Mouse (Mus musculus) kidney, adult 10 weeks (tissue): ENCODE measurements around the gene Fam166a. TPM values are rescaled to one million over a fixed set of nuclear protein-coding genes. Genes with fewer than 3 reads are reported as not detected.

Experiments used
- polyA plus RNA-seq: library from polyadenylated mRNA; stranded (reverse); fragments of 350-450 nt; fragmentation: Illumina TruSeq; extraction: RNeasy Lipid Tissue Mini Kit (QIAGEN cat#74804); gene quantifications from one replicate; pipeline ENCODE4 v1.2.3, GENCODE M21; 2014; ENCODE audit warnings: low read depth, low replicate concordance

The Fam166a gene
- not detected for polyA plus RNA-seq

GRCm38 (mm10) chr2:25218445-25218844, at the start of gene Fam166a:
TSS of gene Fam166a (plus strand) at chr2:25218745.

GRCm38 (mm10) chr2:25180478-25180903, 38.1 kb upstream of the Fam166a start, which contains the start of gene Nrarp:
TSS of gene Nrarp (plus strand) at chr2:25180758.

GRCm38 (mm10) chr2:25196172-25196954, 22.2 kb upstream of the Fam166a start, which contains the start of gene Tor4a:
TSS of gene Tor4a (minus strand) at chr2:25196886.

GRCm38 (mm10) chr2:25211121-25211670, 7.3 kb upstream of the Fam166a start, which contains the start of gene Nelfb:
TSS of gene Nelfb (minus strand) at chr2:25211489.

GRCm38 (mm10) chr2:25214444-25214843, 4.1 kb upstream of the Fam166a start, which contains the start of gene Stpg3:
TSS of gene Stpg3 (minus strand) at chr2:25214637.

GRCm38 (mm10) chr2:25224492-25224765, 5.9 kb downstream of the Fam166a start, which contains the start of gene Tubb4b:
TSS of gene Tubb4b (minus strand) at chr2:25224702.

GRCm38 (mm10) chr2:25234050-25234449, 15.5 kb downstream of the Fam166a start, which contains the start of gene Slc34a3:
TSS of gene Slc34a3 (minus strand) at chr2:25234364.

GRCm38 (mm10) chr2:25236614-25237013, 18.1 kb downstream of the Fam166a start, which contains the start of gene Rnf224:
TSS of gene Rnf224 (minus strand) at chr2:25236787.

GRCm38 (mm10) chr2:25242101-25242506, 23.6 kb downstream of the Fam166a start, which contains the start of the genes Rnf208 and Cysrt1:
TSS of gene Rnf208 (plus strand) at chr2:25242255.
TSS of gene Cysrt1 (minus strand) at chr2:25242452.

GRCm38 (mm10) chr2:25246183-25247072, 27.9 kb downstream of the Fam166a start, which contains the start of gene AL732309.1:
TSS of gene AL732309.1 (minus strand) at chr2:25246863.

GRCm38 (mm10) chr2:25255284-25255779, 36.8 kb downstream of the Fam166a start, which contains the start of gene Tmem203:
TSS of gene Tmem203 (plus strand) at chr2:25255439.

GRCm38 (mm10) chr2:25262291-25262767, 43.8 kb downstream of the Fam166a start, which contains the start of gene Tprn:
TSS of gene Tprn (plus strand) at chr2:25262618.

Other genes starting within 250 kb of the Fam166a start
- 60.8 TPM for gene Mrpl41, start 243.6 kb upstream of the Fam166a start, polyA plus RNA-seq
- gene Pnpla7, start 242.7 kb upstream of the Fam166a start, polyA plus RNA-seq, result 5.4 TPM
- gene Nsmf, start 164.4 kb upstream of the Fam166a start, polyA plus RNA-seq, result 4.0 TPM
- 4.9 TPM for gene Entpd8, start 138.4 kb upstream of the Fam166a start, polyA plus RNA-seq
- gene Noxa1, start 123.6 kb upstream of the Fam166a start, polyA plus RNA-seq, result not detected
- gene Nrarp, start 38.0 kb upstream of the Fam166a start, polyA plus RNA-seq, result 3.8 TPM
- gene Tor4a, start 21.9 kb upstream of the Fam166a start, polyA plus RNA-seq, result 1.4 TPM
- 5.2 TPM for gene Nelfb, start 7.3 kb upstream of the Fam166a start, polyA plus RNA-seq
- not detected for gene Stpg3, start 4.1 kb upstream of the Fam166a start, polyA plus RNA-seq
- gene Tubb4b, start 6.0 kb downstream of the Fam166a start, polyA plus RNA-seq, result 24.5 TPM
- gene Slc34a3, start 15.6 kb downstream of the Fam166a start, polyA plus RNA-seq, result 5.6 TPM
- not detected for gene Rnf224, start 18.0 kb downstream of the Fam166a start, polyA plus RNA-seq
- not detected for gene Rnf208, start 23.5 kb downstream of the Fam166a start, polyA plus RNA-seq
- not detected for gene Cysrt1, start 23.7 kb downstream of the Fam166a start, polyA plus RNA-seq
- gene AL732309.1, start 28.1 kb downstream of the Fam166a start, polyA plus RNA-seq, result 1.5 TPM
- 0.61 TPM for gene Tmem203, start 36.7 kb downstream of the Fam166a start, polyA plus RNA-seq
- 3.2 TPM for gene Tprn, start 43.9 kb downstream of the Fam166a start, polyA plus RNA-seq
- 1.2 TPM for gene Ssna1, start 53.7 kb downstream of the Fam166a start, polyA plus RNA-seq
- 4.5 TPM for gene Anapc2, start 53.7 kb downstream of the Fam166a start, polyA plus RNA-seq
- not detected for gene Tmem210, start 69.4 kb downstream of the Fam166a start, polyA plus RNA-seq
- gene Lrrc26, start 71.2 kb downstream of the Fam166a start, polyA plus RNA-seq, result not detected
- not detected for gene Grin1, start 100.4 kb downstream of the Fam166a start, polyA plus RNA-seq
- 15.0 TPM for gene Man1b1, start 113.6 kb downstream of the Fam166a start, polyA plus RNA-seq
- 34.5 TPM for gene Dpp7, start 137.6 kb downstream of the Fam166a start, polyA plus RNA-seq
- gene Uap1l1, start 146.9 kb downstream of the Fam166a start, polyA plus RNA-seq, result 3.9 TPM
- not detected for gene Sapcd2, start 153.6 kb downstream of the Fam166a start, polyA plus RNA-seq
- gene Entpd2, start 177.1 kb downstream of the Fam166a start, polyA plus RNA-seq, result 0.36 TPM
- gene Npdc1, start 180.6 kb downstream of the Fam166a start, polyA plus RNA-seq, result 4.3 TPM
- gene Fut7, start 204.5 kb downstream of the Fam166a start, polyA plus RNA-seq, result not detected
- gene Abca2, start 210.0 kb downstream of the Fam166a start, polyA plus RNA-seq, result 0.77 TPM
- gene Clic3, start 238.1 kb downstream of the Fam166a start, polyA plus RNA-seq, result not detected
- 2.2 TPM for gene Paxx, start 242.3 kb downstream of the Fam166a start, polyA plus RNA-seq